Mouse (Mus musculus) stomach, postnatal 0 days (tissue): ENCODE measurements around the gene Reln. TPM values are rescaled to one million over a fixed set of nuclear protein-coding genes. Genes with fewer than 3 reads are reported as not detected.

Source experiments
- ATAC-seq: fragments of 200-750 bp; cut with Nextera tagmentation; 2 replicates; pipeline ENCODE4 v1.8.0; 2017; ENCODE audit not compliant: low FRiP score, low TSS enrichment
- DNase-seq: peaks from one replicate; pipeline ENCODE4 v3.0.0-alpha.2; 2016; ENCODE audit warnings: low spot score
- H3K27ac ChIP-seq: fragments of 300-500 bp; sonication (generic); replicated peaks from 2 replicates; pipeline ENCODE4 v1.5.1; 2014; ENCODE audit warnings: mild to moderate bottlenecking, control low read depth
- H3K27me3 ChIP-seq: fragments of 300-500 bp; sonication (generic); 2 replicates; pipeline ENCODE4 v1.6.1; 2014; ENCODE audit warnings: low read length; ENCODE audit not compliant: control insufficient read depth, insufficient read depth
- H3K36me3 ChIP-seq: fragments of 300-500 bp; sonication (generic); 2 replicates; pipeline ENCODE4 v1.6.1; 2014; ENCODE audit warnings: low read length, mixed read lengths; ENCODE audit not compliant: control insufficient read depth, insufficient read depth
- H3K4me1 ChIP-seq: fragments of 300-500 bp; sonication (generic); replicated peaks from 2 replicates; pipeline ENCODE4 v1.6.1; 2014; ENCODE audit warnings: antibody characterized with exemption; ENCODE audit not compliant: control insufficient read depth, insufficient read depth
- H3K4me2 ChIP-seq: fragments of 300-500 bp; sonication (generic); replicated peaks from 2 replicates; pipeline ENCODE4 v1.6.1; 2014; ENCODE audit warnings: low read depth, mild to moderate bottlenecking, control low read depth, moderate library complexity
- H3K4me3 ChIP-seq: fragments of 300-500 bp; sonication (generic); 2 replicates; pipeline ENCODE4 v1.5.1; 2014; ENCODE audit warnings: low read depth, low read length, control low read depth
- H3K9ac ChIP-seq: fragments of 300-500 bp; sonication (generic); 2 replicates; pipeline ENCODE4 v1.6.1; 2014; ENCODE audit warnings: mild to moderate bottlenecking, low read length, control low read depth, mixed read lengths
- H3K9me3 ChIP-seq: fragments of 300-500 bp; sonication (generic); 2 replicates; pipeline ENCODE4 v1.6.1; 2016; ENCODE audit warnings: low read length; ENCODE audit not compliant: control insufficient read depth
- CTCF ChIP-seq: IDR thresholded peaks from 2 replicates; pipeline ENCODE4 v1.5.1; 2016; ENCODE audit warnings: antibody characterized with exemption, low read depth, mild to moderate bottlenecking, moderate library complexity
- EP300 ChIP-seq: optimal IDR thresholded peaks from 2 replicates; pipeline ENCODE3; 2016; ENCODE audit warnings: antibody characterized with exemption
- WGBS: fragments of 180-500 bp; shearing (Covaris S2); extraction: QIAGEN DNeasy Blood & Tissue Kit; methylation state at CpG from one replicate; pipeline ENCODE4 v1.1.7; 2014; 5-methylcytosine and 5-hydroxymethylcytosine counted together
- polyA plus RNA-seq: library from polyadenylated mRNA; unstranded; fragments of >200 nt; fragmentation: Nextera tagmentation; extraction: Ambion mirVana; gene quantifications from 2 replicates; pipeline ENCODE4 v1.2.1, GENCODE M21; 2015

The Reln gene
- polyA plus RNA-seq, 1 experiment from 2014 or later: 1.6 TPM

GRCm38 (mm10) chr5:22315990-22316389 lies 28.5 kb downstream of the Reln start:
- H3K9ac ChIP-seq: no peak overlapping the region
- no peaks in the 10 kb centered on the region for H3K36me3 ChIP-seq
- no peaks in the 10 kb centered on the region for H3K9me3 ChIP-seq
- no peak overlapping the region for H3K4me2 ChIP-seq
- no peaks in the 10 kb centered on the region for H3K27me3 ChIP-seq
- no peak for ATAC-seq
- TF ChIP-seq EP300 (no peak), CTCF (no peak)
- no peak overlapping the region for H3K4me3 ChIP-seq
- DNase-seq: no peak
- 81% methylated on average over 2 of the region's 2 CpGs for WGBS
- no peaks in the 10 kb centered on the region for H3K4me1 ChIP-seq
- H3K27ac ChIP-seq: no peak overlapping the region

DNA sequence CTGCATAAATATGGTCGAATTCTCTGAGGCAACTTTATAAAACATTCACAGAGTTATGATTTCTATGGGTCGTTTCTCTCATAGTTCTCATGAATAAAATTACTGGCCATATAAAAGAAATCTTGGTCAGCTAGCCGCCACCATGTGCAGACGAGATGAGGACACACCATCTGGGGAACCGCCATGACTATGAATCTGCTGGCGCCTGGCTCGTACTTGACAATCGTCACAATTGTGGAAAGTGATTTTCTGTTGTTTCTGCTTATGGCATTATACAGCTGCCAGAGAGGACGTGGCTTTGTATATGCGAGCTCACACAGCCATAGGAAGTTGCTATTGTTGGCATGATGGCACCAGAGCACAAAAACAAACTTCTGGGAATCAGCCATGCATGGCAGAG lies 31.5 kb downstream of the Reln start:
- Histone ChIP-seq H3K9me3 (no peaks in the 10 kb centered on the region), H3K9ac (no peak overlapping the region), H3K4me1 (no peaks in the 10 kb centered on the region), H3K36me3 (no peaks in the 10 kb centered on the region), H3K27me3 (no peaks in the 10 kb centered on the region), H3K4me3 (no peak overlapping the region), H3K4me2 (no peak overlapping the region), H3K27ac (no peak overlapping the region)
- TF ChIP-seq CTCF: no peak
- no peak for TF ChIP-seq EP300
- no peak for ATAC-seq
- WGBS: 79% methylated on average over 10 of the region's 10 CpGs
- DNase-seq: no peak

GRCm38 (mm10) chr5:22311046-22311445 lies 33.5 kb downstream of the Reln start:
- Histone ChIP-seq H3K4me3 (no peak overlapping the region), H3K4me1 (no peaks in the 10 kb centered on the region), H3K27me3 (no peaks in the 10 kb centered on the region), H3K9ac (no peak overlapping the region), H3K27ac (no peak overlapping the region), H3K36me3 (no peaks in the 10 kb centered on the region), H3K9me3 (no peaks in the 10 kb centered on the region), H3K4me2 (no peak overlapping the region)
- TF ChIP-seq CTCF (no peak), EP300 (no peak)
- no peak for DNase-seq
- no peak for ATAC-seq
- 82% methylated on average over 4 of the region's 4 CpGs for WGBS

GRCm38 (mm10) chr5:22309001-22309400 lies 35.5 kb downstream of the Reln start:
- ATAC-seq (no peak), DNase-seq (no peak)
- H3K27ac ChIP-seq: no peak overlapping the region
- TF ChIP-seq CTCF (no peak), EP300 (no peak)
- no peak overlapping the region for H3K4me2 ChIP-seq
- no peak overlapping the region for H3K9ac ChIP-seq
- H3K27me3 ChIP-seq: no peaks in the 10 kb centered on the region
- no peaks in the 10 kb centered on the region for H3K36me3 ChIP-seq
- H3K4me1 ChIP-seq: no peaks in the 10 kb centered on the region
- H3K9me3 ChIP-seq: no peaks in the 10 kb centered on the region
- 52% methylated on average over 2 of the region's 2 CpGs for WGBS
- H3K4me3 ChIP-seq: no peak overlapping the region

DNA sequence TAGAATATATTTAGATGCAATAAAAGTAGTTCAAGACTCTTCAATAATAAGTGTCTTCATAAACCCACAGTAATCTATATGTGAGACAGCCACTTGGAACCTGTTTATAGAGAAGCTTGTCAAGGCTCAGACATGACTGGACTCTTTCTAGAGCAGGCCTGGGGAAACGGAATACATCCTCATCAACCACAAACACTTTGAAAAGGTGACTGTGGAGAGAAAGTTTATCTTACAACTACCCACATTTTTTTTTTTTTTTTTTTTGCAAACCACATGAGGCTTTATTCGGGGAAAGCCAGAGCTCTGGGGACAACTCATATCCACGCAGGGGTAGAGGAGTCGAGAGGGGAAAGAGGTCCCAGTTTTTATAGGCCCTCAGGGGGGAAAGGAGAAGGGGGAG lies 36.6 kb downstream of the Reln start:
- Histone ChIP-seq H3K4me2 (no peak overlapping the region), H3K27me3 (no peaks in the 10 kb centered on the region), H3K4me3 (no peak overlapping the region), H3K4me1 (no peaks in the 10 kb centered on the region), H3K9ac (no peak overlapping the region), H3K36me3 (no peaks in the 10 kb centered on the region), H3K27ac (no peak overlapping the region), H3K9me3 (no peaks in the 10 kb centered on the region)
- WGBS: 72% methylated on average over 4 of the region's 4 CpGs
- DNase-seq: no peak
- no peak for TF ChIP-seq EP300
- TF ChIP-seq CTCF: no peak
- no peak for ATAC-seq

GRCm38 (mm10) chr5:22307072-22307471 lies 37.4 kb downstream of the Reln start:
- DNase-seq (no peak), ATAC-seq (no peak)
- H3K27me3 ChIP-seq: no peaks in the 10 kb centered on the region
- no peaks in the 10 kb centered on the region for H3K36me3 ChIP-seq
- no peak overlapping the region for H3K9ac ChIP-seq
- TF ChIP-seq EP300: no peak
- TF ChIP-seq CTCF: no peak
- no peaks in the 10 kb centered on the region for H3K4me1 ChIP-seq
- no peak overlapping the region for H3K27ac ChIP-seq
- no peak overlapping the region for H3K4me2 ChIP-seq
- H3K9me3 ChIP-seq: no peaks in the 10 kb centered on the region
- no peak overlapping the region for H3K4me3 ChIP-seq
- 44% methylated on average over 3 of the region's 3 CpGs for WGBS
